Mouse (Mus musculus): ENCODE measurements around the gene Polr2b.

DNA sequence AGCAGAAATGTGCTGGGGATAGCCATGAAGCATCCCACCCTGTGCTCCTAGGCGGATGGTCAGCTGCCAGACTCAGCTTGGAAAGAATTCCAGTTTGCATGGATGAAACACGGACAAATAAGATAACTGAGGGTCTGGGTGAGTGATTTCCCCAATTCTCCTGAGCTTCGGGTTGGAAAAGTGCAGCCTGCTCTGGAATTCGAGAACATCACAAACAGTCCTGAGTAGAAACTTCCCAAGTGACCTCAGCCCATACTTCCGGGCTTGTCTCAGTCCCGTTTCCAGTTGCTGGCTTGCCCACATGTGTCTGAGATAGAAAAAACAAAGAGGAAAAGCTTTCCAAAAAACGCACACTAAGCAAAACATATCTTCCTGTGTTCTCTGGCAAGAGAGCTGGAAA lies 62.3 kb downstream of the Polr2b start:
- TF ChIP-seq CTCF (IDR thresholded peaks at IDR 0.05; ENCODE audit: borderline replicate concordance, insufficient read depth, low read depth, low read length) (no peak), POLR2A (IDR thresholded peaks at IDR 0.05; ENCODE audit: borderline replicate concordance, insufficient read depth, low read length) (no peak)
